Mouse (Mus musculus): ENCODE measurements at regions not wholly inside any gene's neighbourhood (a gene's known extent, or its start where the extent isn't known, plus 50 kb on each side); places are given as distances from the start of the nearest gene placed in this dataset.

DNA sequence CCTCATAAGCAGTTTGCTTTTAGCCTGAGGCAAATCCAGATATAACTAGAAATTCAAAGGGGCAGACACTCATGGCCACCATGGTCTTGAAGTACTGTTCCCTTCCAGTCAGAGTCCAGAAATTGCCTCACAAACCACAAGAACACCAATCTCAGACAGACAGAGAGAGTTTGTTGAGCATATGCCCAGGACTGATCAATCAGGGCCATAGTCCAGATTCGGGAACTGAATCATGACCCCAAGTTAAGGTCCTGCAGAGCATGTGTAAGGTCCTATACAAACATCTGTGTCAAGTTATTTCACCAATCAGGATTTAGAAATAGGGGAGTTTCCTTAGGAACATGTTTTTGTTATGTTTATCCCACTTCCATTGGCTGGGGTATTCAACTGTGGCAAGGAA, 125.7 kb upstream of the Nampt start:
- H3K4me3 ChIP-seq (ENCODE audit: insufficient read depth, low read length) = no peak overlapping the region
- H3K4me1 ChIP-seq (ENCODE audit: control insufficient read depth, insufficient read depth, low read length) = no peaks in the 10 kb centered on the region
- no peak overlapping the region for H3K27ac ChIP-seq (ENCODE audit: insufficient read depth, low read length)
- TF ChIP-seq CTCF (IDR thresholded peaks at IDR 0.05; ENCODE audit: extremely low read depth, insufficient read depth, low read length) (no peak), POLR2A (IDR thresholded peaks at IDR 0.05; ENCODE audit: extremely low read depth, insufficient read depth, low read length) (no peak)

GRCm38 (mm10) chr12:32696832-32697231, 122.5 kb upstream of the Nampt start:
- TF ChIP-seq POLR2A (IDR thresholded peaks at IDR 0.05; ENCODE audit: extremely low read depth, insufficient read depth, low read length) (no peak), CTCF (IDR thresholded peaks at IDR 0.05; ENCODE audit: extremely low read depth, insufficient read depth, low read length) (no peak)
- H3K4me1 ChIP-seq (ENCODE audit: control insufficient read depth, insufficient read depth, low read length) = no peaks in the 10 kb centered on the region
- no peak overlapping the region for H3K4me3 ChIP-seq (ENCODE audit: insufficient read depth, low read length)
- H3K27ac ChIP-seq (ENCODE audit: insufficient read depth, low read length) = no peak overlapping the region

DNA sequence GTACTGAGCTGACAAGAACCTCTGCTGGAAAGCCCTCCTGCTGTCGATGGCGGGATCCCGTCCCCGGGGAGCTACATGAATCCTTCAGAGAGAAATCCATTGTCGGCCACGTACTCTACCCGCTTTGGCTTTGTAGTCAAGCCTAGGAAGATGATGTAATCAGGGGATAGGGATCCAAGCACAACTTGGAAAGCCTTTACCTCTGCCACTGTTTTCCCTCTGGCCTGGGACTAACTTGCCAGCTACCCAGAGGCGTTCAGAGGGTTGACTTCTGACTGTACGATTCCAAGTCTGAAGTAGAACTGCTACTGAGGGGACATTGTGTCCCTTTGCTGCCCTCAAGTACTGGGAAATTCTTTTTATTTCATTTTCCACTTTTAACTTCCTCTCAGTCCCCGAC, 110.2 kb upstream of the Nampt start:
- H3K4me3 ChIP-seq (ENCODE audit: insufficient read depth, low read length) = no peak overlapping the region
- TF ChIP-seq CTCF (IDR thresholded peaks at IDR 0.05; ENCODE audit: extremely low read depth, insufficient read depth, low read length) (no peak), POLR2A (IDR thresholded peaks at IDR 0.05; ENCODE audit: extremely low read depth, insufficient read depth, low read length) (no peak)
- no peaks in the 10 kb centered on the region for H3K4me1 ChIP-seq (ENCODE audit: control insufficient read depth, insufficient read depth, low read length)
- H3K27ac ChIP-seq (ENCODE audit: insufficient read depth, low read length) = no peak overlapping the region

- no peak overlapping the region for H3K4me3 ChIP-seq (ENCODE audit: insufficient read depth, low read length)
- H3K27ac ChIP-seq (ENCODE audit: insufficient read depth, low read length) = no peak overlapping the region
- H3K4me1 ChIP-seq (ENCODE audit: control insufficient read depth, insufficient read depth, low read length) = peaks cover 5% of the 10 kb centered on the region
- TF ChIP-seq POLR2A (IDR thresholded peaks at IDR 0.05; ENCODE audit: extremely low read depth, insufficient read depth, low read length) = no peak
- TF ChIP-seq CTCF (IDR thresholded peaks at IDR 0.05; ENCODE audit: extremely low read depth, insufficient read depth, low read length) = no peak
Observed at GRCm38 (mm10) chr12:32717129-32717921, 102.0 kb upstream of the Nampt start.

- Histone ChIP-seq H3K4me3 (ENCODE audit: insufficient read depth, low read length) (no peak overlapping the region), H3K27ac (ENCODE audit: insufficient read depth, low read length) (no peak overlapping the region), H3K4me1 (ENCODE audit: control insufficient read depth, insufficient read depth, low read length) (peaks cover 5% of the 10 kb centered on the region)
- TF ChIP-seq POLR2A (IDR thresholded peaks at IDR 0.05; ENCODE audit: extremely low read depth, insufficient read depth, low read length) (no peak), CTCF (IDR thresholded peaks at IDR 0.05; ENCODE audit: extremely low read depth, insufficient read depth, low read length) (no peak)
Observed at GRCm38 (mm10) chr12:32719203-32719602, 100.1 kb upstream of the Nampt start.

DNA sequence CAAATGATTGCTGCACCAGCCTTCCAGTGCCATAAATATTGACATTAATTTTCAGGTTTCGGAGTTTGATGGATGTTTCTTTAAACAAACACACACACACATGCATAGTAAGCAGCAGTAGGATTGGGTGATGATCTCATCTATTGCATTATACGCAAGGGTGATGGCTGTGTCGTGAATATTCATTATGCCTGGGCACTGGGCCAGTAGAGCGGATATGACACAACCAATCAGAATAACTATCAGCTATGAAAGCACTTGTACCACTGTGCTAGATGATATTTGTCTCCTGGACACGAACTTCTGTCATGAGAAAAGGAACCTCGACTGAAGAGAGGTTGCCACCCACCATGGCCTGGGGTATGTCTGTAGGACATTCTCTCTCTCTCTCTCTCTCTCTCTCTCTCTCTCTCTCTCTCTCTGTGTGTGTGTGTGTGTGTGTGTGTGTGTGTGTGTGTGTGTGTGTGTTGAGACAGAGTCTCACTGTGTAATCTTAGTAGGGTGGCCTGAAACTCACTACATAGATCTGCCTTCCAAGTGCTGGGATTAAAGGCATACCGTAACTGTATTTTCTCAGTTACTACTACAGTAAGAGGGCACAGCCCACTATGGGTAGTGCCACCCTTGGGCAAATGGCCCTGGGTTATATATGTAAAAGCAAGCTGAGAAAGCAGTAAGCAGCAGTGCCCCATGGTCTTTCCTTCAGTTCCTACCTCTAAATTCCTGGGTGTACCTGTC, 94.7 kb upstream of the Nampt start:
- Histone ChIP-seq H3K4me1 (ENCODE audit: control insufficient read depth, insufficient read depth, low read length) (peaks cover 1% of the 10 kb centered on the region; the same call in 1 of the 2 replicates), H3K4me3 (ENCODE audit: insufficient read depth, low read length) (no peak overlapping the region), H3K27ac (ENCODE audit: insufficient read depth, low read length) (no peak overlapping the region)
- TF ChIP-seq CTCF (IDR thresholded peaks at IDR 0.05; ENCODE audit: extremely low read depth, insufficient read depth, low read length) = no peak
- TF ChIP-seq POLR2A (IDR thresholded peaks at IDR 0.05; ENCODE audit: extremely low read depth, insufficient read depth, low read length) = no peak

DNA sequence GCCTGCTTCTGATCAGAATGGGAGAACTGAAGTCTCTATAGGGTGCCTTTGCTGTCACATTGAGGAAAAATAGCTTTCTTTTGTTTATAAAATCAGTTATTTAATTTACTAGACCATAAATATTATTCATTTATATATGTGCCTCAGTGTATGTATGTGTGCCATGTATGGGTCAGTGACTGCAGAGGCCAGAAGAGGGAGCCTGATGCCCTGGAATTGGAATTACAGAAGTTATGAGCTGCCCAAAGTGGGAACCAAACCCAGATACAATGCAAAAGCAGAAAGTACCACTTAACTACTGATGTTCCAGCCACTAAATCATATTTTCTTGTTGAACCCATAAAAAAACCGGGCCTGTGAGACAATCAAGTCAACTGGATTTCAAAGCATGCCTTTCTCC, 91.8 kb upstream of the Nampt start:
- no peak overlapping the region for H3K27ac ChIP-seq (ENCODE audit: insufficient read depth, low read length)
- no peak overlapping the region for H3K4me3 ChIP-seq (ENCODE audit: insufficient read depth, low read length)
- TF ChIP-seq CTCF (IDR thresholded peaks at IDR 0.05; ENCODE audit: extremely low read depth, insufficient read depth, low read length) (no peak), POLR2A (IDR thresholded peaks at IDR 0.05; ENCODE audit: extremely low read depth, insufficient read depth, low read length) (no peak)
- H3K4me1 ChIP-seq (ENCODE audit: control insufficient read depth, insufficient read depth, low read length) = peaks cover 1% of the 10 kb centered on the region; the same call in 1 of the 2 replicates

- TF ChIP-seq CTCF (IDR thresholded peaks at IDR 0.05; ENCODE audit: extremely low read depth, insufficient read depth, low read length) = no peak
- TF ChIP-seq POLR2A (IDR thresholded peaks at IDR 0.05; ENCODE audit: extremely low read depth, insufficient read depth, low read length) = no peak
- Histone ChIP-seq H3K4me1 (ENCODE audit: control insufficient read depth, insufficient read depth, low read length) (peaks cover 1% of the 10 kb centered on the region; the same call in 1 of the 2 replicates), H3K27ac (ENCODE audit: insufficient read depth, low read length) (no peak overlapping the region), H3K4me3 (ENCODE audit: insufficient read depth, low read length) (no peak overlapping the region)
Observed at GRCm38 (mm10) chr12:32728425-32728824, 90.9 kb upstream of the Nampt start.

- Histone ChIP-seq H3K4me1 (ENCODE audit: control insufficient read depth, insufficient read depth, low read length) (no peaks in the 10 kb centered on the region), H3K4me3 (ENCODE audit: insufficient read depth, low read length) (no peak overlapping the region), H3K27ac (ENCODE audit: insufficient read depth, low read length) (no peak overlapping the region)
- no peak for TF ChIP-seq POLR2A (IDR thresholded peaks at IDR 0.05; ENCODE audit: extremely low read depth, insufficient read depth, low read length)
- no peak for TF ChIP-seq CTCF (IDR thresholded peaks at IDR 0.05; ENCODE audit: extremely low read depth, insufficient read depth, low read length)
Observed at GRCm38 (mm10) chr12:32735224-32735623, 84.1 kb upstream of the Nampt start.

- H3K4me3 ChIP-seq (ENCODE audit: insufficient read depth, low read length) = no peak overlapping the region
- no peak overlapping the region for H3K27ac ChIP-seq (ENCODE audit: insufficient read depth, low read length)
- TF ChIP-seq POLR2A (IDR thresholded peaks at IDR 0.05; ENCODE audit: extremely low read depth, insufficient read depth, low read length) = no peak
- TF ChIP-seq CTCF (IDR thresholded peaks at IDR 0.05; ENCODE audit: extremely low read depth, insufficient read depth, low read length) = no peak
Observed at GRCm38 (mm10) chr12:32741465-32741864, 77.9 kb upstream of the Nampt start.

More at GRCm38 (mm10) chr12:32741465-32741864, 77.9 kb upstream of the Nampt start:
- no peaks in the 10 kb centered on the region for H3K4me1 ChIP-seq (ENCODE audit: control insufficient read depth, insufficient read depth, low read length)
